Mouse (Mus musculus) right cerebral cortex, postnatal 25 days (tissue): ENCODE data around the gene A4gnt.
"Not testable (repeated sequence)": the region's sequence is repeated elsewhere in the genome, so short reads cannot be mapped to it uniquely, and the experiment has no call there.

Experiments used
- DNase-seq: peaks from one replicate; pipeline ENCODE4 v3.0.0; 2022

The A4gnt gene

DNA sequence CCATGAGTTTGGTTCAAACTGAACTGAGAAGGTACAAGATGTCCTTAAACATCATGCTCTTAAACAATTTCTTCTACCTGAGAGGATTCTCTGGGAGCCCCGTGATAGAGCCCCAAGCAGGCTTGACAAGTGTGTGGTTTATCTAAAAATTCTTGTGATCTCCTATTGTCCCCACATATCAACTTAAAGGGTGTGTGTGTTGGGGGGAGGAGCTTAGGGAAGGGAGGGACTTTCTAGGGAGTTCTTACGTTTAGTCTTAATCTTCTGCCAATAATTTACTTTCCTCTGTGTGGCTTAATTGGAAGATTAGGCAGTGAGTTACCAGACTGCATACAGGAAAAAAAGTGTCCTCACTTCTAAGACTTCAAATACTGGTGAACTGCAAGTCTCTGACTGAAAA, at the start of gene A4gnt:
A4gnt (plus strand) TSS at position 301 of the 400 bp plus-strand sequence.
- DNase-seq, result no peak

DNA sequence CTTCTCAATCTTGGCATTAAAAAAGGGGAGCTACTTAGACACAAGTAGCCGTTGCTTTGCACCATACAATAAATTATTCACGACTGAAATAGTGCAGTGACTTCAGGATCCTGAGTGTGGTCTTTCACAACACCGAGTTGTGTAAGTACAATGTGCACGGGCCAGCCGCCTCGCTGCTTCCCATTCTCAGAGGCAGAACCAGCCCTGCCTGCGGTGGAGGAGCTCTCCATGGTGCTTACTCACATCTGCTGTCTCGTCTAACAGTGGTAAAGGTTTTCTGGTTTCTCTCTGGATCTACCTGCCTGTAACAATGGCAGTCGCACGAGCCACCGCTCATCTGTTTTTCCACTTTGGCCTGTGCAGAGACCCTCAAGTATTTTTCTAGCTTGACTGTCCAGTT, 48.6 kb upstream of the A4gnt start:
- DNase-seq, result no peak

DNA sequence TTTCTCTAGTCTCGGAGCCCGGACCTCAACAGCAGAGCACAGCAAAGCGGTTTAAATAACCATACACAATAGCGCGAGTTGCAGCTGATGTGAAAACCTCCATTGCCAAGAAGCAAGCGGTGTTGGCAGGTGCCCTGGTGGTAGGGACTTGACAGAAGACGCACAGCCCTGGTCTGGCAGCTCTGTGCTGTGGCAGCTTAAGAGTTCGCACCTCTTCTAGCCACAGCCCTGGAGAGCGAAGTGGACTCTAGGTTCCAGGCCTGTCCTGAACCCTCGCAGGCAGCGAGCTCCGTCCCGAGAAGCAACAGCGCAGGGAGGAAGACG, 44.3 kb upstream of the A4gnt start:
- no peak for DNase-seq

DNA sequence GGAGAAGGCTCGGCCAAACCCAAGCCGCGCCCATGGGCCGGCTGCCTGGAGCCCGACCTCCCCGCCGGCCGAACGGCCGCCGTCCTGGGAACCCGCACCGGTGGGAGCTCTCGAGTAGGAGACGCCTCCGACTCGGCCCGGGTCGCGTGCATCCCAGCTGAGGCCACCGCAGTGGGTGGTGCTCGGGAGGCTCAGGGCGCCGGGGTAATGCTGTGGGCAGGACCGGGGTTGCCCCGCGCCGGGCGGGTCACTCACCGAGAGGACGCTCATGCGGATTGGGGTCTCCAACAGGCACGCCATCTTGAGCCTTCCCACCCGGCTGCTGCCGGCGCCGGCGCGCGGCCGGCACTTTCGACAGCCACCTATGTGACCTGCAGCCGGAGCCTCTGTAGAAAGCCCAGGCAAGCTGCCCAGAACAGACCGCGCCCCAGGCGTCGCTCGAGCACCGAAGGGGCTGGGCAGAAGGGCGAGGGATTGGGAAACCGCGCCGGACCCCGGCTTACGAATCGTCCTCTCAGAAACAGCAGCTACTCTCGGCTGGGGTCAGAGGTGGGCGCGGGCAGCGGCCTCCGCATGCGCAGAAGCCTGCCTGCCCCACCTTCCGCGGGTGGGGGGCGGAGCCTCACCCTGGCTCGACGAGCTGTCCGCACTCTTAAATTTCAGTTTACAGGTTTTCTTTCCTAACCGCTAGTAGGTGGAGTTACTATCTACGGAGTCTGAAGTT, 43.8 kb upstream of the A4gnt start, which contains the start of gene Armc8:
Armc8 (minus strand) TSS at position 553 of the 724 bp plus-strand sequence.
- DNase-seq, result peak; percentile 88

DNA sequence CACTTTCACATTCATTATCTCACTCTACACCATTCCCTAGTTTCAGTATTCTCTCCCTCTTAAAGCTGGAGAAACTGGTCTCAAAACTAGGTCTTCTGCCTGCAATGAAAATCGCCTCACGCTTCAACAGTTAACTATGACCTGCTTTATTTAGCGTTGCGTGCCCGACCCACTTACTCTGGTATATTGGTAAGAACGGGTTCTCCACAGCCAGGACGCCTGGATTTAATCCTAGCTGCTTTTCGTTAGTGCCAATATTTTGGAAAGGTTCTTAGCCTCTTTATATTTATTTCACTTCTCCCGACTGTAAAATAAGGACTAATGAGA, 43.3 kb upstream of the A4gnt start:
- DNase-seq, result no peak

DNA sequence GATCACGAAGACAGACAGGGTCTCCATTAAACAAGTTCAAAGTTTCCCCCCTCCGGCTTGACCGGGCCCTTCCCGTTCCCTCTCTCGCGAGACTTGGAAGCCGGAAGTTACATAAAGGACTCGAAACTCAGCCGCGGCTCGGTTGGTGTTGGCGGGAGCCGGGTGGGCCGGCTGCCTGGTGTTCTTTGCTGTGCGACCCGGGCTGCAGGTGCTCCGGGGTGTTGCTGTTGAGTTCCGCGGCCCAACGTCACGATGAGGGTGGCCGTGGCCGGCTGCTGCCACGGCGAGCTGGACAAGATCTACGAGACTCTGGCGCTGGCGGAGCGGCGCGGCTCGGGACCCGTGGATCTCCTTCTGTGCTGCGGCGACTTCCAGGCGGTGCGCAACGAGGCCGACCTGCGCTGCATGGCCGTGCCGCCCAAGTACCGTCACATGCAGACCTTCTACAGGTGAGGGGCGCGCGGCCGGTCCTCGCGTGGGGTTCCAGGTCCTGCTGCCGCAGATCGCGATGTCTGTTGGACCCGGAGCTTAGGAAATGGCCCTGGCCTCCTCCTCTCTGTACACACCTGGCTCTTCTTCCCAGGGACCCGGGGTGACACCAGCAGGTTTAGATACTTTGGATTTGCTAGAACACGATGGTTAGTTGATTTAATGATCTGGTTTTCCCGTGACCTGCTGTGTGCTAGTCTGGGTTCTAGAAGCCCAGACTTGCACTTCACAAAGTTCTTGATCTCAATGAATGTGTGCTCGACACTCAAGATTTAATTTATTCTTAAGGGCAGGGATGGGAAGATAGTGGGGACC, 36.4 kb upstream of the A4gnt start, which contains the start of gene Dbr1:
Dbr1 (plus strand) TSS at position 123 of the 804 bp plus-strand sequence.
- DNase-seq, result peak; percentile 91

DNA sequence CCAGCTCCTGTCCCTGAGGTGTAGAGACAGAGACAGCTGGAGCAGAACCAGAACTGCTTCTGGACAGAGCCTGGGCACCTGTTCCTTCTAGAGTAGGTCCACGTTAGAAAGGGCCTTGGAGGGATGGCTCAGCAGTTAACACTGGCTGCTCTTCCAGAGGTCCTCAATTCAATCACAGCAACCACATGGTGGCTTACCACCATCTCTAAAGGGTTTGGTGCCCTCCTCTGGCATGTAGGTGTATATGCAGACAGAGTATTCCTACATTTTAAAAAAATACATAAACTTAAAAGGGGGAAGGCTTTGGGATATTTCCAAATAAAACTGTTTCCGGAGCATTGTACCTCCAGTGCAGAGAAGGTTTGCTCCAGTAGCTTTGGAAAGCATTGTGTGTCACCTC, 31.6 kb upstream of the A4gnt start:
- no peak for DNase-seq

DNA sequence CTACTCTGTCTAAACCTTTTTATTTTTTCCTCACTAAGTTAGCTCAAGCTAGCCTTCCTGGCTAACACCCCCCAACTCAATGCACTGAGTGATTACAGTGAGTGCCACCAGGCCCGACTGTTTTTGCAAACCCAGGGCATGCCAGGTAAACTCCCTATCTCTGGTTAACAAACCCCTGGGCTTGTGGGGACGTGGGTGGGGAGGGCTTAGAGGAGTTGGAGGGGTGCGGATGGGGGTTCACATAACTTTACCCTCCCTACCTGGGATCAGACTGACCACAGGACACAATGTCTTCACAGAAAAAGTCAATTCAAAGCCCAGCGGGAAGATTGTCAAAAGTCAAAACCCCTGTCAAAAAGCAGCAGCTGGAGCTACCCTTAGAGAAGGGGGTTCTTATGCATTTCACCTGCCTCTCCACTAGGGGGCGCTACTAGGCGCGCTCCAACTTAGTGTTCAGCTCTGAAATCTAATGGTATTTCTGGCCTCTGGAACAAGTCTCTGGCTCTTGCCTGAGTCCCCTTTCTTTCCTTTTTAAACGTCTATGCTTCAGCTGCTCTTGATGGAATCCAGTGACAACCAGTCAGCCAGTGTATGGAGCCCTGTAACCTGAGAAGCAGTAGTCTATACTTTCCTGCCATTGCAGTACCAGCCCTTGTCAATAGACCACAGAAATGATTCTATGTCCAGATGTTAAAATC, 24.6 kb upstream of the A4gnt start:
- DNase-seq, result peak; percentile 33

DNA sequence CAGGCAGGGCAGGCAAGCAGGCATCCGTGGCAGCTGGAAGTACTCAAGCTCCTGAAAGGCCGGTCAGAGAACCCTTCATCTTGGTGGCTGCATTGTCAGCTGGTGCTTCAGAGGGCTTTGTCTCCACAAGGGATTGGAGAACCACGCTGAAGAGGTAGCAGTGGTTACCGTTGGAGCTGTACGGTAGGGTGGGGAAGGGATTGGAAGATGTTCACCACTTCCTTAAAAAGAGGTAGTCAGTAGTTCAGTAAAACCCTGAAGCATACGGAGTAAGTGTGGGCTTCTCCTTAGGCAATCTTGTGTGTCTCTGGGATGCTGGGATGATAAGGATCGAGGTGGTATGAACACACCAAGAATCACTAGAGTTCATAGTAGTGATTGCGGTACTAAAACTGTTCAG, 21.2 kb upstream of the A4gnt start:
- DNase-seq, result no peak

DNA sequence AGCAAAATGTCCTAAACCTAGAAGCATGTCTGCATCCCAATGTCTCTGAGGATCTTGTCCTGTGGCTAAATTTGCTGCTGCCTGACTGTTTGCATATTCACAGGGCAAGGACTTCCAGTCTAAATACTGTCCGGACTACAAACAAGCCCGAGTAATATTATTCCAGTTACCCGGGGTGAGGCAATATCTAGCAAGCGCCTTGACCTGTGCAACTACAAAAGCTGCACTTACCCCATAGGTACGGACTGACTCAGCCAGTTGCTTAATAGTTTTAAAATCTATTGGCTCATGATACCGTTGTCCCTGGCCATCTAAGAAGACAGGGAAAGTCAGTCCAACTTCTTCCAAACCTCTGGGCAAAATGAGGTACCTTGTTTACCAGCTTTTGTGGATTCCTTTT, 13.2 kb upstream of the A4gnt start:
- not testable (repeated sequence) for DNase-seq

DNA sequence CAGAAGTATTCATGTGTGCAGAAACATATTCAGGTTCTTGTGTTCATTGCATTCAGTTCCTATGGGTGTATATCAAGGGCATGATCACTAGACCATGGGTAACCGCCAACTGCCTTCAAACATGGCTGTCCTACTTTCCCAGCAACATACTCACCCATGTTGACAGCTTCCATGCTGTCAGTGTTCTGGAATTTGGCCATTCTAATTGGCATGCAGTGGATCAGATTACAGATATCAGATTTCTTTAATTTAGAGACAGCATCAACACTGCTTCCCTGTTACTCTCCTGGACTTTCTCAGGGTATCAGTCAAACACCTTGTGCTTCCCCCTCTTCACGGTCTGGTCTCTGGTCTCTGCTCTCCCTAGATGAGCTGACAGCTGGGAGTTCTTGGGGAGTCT, 8.7 kb upstream of the A4gnt start:
- DNase-seq, result no peak

DNA sequence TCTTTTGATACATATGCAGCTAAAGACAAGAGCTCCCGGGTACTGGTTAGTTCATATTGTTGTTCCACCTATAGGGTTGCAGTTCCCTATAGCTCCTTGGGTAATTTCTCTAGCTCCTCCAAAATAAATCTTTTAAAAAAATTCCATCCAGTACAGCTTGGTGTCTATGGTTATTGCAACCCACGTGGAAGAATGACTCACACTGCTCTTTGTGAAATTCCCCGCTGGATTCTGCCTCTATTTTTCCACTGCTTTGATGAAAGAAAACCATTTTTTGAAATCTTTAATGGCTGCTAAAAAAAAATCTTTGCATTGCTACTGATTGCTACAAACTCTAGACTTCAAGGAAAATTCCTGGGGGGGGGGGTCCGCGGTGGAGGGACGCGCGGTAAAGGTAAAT, 7.4 kb downstream of the A4gnt start:
- DNase-seq, result no peak

DNA sequence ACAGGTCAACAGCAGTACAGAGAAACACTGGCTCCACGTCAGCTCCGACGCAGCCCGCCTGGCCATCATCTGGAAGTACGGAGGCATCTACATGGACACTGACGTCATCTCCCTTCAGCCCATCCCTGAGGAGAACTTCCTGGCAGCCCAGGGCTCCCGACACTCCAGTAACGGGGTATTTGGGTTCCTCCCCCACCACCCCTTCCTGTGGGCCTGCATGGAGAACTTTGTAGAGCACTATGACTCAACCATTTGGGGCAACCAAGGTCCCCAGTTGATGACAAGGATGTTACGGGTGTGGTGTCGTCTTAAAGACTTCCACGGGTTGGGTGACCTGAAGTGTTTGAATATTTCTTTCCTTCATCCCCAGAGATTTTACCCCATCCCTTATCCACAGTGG, 7.9 kb downstream of the A4gnt start:
- no peak for DNase-seq

DNA sequence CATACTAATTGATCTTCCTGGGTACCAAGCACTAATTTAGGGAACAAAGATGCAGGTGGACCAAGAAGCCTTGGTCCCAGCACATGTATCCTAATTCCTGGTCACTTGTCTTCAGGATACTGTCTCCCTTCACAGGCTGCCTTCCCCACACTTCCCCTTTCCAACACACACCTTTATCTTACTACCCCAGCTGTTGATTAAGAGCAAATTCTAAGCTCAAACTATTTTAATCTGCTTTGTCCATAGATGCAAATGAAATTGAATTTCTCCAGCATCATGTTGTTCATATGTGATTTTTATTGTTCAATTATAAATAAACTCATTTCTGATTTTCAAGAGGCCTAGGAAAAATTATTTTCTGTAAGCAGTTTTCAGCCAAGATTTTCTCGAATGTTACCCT, 9.7 kb downstream of the A4gnt start:
- DNase-seq, result no peak

DNA sequence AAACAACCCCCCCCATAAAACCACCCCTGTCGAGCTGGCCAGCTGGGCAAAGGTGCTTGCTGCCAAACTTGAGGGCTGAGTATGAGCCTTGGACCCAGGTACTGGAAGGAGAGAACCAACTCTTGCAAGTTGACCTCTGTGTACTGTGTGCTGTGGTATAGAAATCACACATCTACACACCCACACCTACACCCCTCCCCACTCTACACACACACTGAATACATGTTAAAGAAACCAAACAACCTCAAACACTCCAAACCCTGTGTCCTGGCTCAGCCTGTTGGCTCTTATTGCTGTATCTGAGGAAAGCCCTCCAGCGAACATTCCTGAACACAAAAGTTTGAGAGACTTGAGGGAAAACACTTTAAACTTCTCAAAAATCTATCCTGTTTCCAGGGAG, 10.7 kb downstream of the A4gnt start:
- DNase-seq, result no peak

DNA sequence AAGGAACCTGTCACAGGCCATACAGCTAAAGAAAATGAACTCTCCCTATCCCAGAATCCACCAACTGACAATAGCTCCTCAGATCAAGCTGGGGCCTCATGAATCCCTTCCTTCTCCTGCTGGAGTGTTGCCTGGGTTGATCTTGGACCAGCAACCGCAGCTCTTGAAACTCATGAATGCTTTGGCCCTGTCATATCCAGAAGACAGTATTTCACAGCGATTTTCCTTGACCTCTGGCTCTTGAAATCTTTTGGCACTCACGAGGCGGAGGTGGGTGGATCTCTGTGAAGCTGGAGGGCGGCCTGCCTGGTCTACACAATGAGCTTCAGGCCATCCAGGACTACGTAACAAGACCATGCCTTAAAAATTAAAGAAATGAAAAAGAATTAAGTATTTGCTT, 11.8 kb downstream of the A4gnt start:
- DNase-seq, result no peak

DNA sequence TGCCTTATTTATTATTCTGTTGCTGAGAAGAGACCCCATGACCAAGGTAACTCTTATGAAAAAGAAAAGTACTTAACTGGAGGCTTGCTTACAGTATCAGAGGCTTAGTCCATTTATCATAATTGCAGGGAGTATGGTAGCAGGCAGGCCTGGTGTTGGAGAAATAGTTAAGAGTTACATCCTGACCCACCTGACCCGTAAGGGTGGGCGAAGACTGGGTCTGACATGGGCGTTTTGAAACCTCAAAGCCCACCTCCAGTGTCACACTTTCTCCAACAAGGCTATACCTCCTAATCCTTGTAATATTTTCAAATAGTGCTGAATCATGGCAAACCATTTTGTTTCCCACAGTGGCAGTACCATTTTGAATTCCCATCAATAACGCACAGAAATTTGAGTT, 16.3 kb downstream of the A4gnt start:
- no peak for DNase-seq

DNA sequence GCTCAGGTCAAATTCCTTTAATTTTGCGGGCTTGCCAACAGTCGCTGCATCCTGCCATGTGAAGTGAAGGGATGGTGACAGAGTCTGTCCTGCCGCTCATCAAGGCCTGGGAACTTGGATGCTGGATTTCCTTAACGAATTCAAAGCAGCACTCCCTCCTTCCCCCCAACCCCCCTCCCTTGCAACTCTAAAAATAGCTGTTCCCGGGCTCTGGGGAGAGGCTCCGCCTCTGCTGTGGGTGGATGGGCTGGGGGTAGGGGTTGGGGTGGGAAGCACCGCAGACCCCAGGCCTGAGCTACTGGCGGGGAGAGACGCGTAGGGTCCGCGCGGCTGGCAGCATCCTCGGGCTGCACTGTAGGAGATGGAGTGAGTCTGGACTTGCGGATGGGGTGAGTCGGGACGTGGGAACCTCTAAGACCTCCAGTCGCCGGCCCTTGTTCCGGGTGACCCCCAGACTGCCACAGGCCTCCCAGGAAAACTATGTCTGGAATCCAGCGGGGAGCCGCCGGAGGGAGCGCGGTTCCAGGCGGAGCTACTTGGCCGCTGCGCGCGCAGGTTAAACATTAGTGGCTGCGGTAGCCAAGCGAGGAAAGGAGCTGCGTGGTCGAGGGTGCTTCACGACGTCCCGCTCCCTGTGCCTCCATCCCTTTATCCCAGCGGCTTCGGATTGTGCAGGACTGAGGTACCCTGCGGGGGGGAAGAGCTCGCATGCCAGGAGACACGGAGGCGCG, 17.1 kb downstream of the A4gnt start, which contains the start of gene Dzip1l:
Dzip1l (plus strand) TSS at position 216 of the 731 bp plus-strand sequence.
- peak; percentile 82 for DNase-seq

DNA sequence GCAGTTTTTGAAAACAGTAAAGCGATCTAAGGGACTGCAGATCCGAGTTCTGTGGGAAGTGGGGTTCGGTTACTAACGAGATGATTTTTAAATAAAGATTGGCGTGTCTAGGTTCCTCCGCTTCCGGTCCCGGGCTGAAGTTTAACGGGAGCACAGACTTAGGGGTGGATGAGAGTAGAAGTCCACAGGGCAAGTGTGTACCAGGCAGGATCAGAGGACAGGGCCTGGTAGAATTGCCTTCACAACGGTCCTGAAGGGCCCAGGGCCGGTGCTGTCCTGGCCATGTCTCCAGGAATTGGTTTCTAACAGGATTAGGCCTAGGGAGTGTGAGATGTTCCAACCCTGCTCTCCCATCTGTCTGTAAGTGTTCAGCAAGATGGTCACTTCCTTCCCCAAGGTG, 17.8 kb downstream of the A4gnt start:
- DNase-seq, result no peak

DNA sequence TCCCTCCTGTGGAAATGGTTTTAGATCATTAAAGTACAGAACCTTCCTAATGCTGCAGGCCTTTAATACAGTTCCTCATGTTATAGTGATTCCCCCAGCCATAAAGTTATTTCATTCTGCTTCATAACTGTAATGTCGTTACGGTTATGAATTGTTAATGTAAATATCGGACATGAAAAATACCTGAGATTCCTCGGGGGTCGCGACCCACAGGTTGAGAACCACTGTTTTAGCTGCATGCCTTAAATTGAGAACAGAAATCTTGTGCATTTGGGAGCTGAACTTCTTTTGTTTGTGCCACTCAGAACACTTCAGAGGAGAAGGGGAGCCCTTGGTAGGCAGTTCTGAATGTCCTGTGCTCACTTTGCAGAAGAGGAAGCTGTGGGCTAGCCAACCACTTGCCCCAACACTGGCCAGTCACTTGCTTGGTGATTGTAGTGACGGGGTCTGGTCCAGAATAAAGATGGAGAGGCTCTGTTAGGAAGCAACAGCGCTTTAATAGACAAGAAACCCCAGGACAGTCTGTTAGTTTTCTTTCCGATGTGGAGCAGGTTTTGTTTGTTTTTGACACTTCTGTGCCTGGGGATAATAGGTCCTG, 18.3 kb downstream of the A4gnt start:
- DNase-seq, result no peak

DNA sequence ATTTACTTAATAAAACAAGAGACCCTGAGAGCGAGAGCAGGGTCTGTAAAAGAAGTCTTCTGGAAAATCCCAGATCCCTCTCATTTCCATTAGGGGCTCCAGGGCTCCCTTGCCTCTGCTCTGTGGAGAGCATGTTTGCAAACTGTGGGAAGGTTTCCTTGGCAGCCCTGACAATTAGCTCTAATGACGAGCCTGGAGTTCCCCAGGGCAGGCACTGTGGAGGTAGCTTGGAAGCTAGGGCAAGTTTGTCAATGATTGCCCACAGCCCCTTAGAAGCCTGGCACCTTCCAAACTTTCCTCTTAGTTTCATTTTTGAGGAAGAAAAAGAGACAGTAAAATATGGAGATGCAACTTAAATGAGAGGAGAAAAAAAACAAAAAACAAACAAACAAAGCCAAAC, 19.5 kb downstream of the A4gnt start:
- no peak for DNase-seq

DNA sequence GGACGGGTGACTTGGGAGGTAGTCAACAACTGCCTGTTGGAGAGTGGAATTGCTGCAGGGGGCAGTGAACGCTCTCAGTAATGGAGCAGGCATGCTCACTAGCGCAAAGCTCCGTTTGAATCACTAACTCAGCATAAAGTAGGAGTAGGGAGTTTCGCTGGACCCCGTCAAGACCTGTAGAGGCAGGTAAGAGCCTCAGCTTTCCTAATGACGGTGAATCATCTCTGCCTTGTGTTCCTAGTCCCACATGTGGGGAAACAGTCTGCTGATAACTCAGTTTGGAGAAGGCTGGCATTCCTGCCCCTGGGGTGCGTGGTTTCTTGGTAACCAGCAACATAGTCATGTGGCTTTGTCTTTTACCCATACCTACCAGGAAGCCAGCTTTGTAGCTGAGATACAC, 20.0 kb downstream of the A4gnt start:
- DNase-seq, result no peak

DNA sequence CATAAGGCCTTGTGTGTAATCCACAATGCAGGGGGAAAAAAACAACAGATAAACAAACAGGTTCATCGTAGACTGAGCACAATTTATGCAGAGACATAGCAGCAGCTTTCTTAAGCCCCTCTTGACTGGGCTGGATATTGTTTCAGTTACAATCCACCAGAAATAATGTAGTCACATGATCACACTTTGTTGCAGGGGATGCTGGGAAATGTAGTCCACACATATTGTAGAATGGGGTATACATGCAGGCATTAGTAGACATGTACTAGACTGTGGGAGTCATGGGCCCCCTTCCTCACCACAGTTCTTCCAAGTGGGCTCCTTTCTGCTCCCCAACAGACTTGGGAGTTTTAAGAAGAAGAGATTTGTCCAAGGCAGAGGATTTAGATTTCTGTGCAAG, 24.5 kb downstream of the A4gnt start:
- DNase-seq, result no peak
